Mouse (Mus musculus) skeletal muscle tissue, adult 2 months (tissue): Measurements from ENCODE around the gene Ttc30b.
"Not testable (repeated sequence)": the region's sequence is repeated elsewhere in the genome, so short reads cannot be mapped to it uniquely, and the experiment has no call there.

ENCODE experiments used
- DNase-seq: peaks from one replicate; pipeline ENCODE4 v3.0.0-alpha.2; 2012; ENCODE audit warnings: low read depth, low spot score

Gene Ttc30b

DNA sequence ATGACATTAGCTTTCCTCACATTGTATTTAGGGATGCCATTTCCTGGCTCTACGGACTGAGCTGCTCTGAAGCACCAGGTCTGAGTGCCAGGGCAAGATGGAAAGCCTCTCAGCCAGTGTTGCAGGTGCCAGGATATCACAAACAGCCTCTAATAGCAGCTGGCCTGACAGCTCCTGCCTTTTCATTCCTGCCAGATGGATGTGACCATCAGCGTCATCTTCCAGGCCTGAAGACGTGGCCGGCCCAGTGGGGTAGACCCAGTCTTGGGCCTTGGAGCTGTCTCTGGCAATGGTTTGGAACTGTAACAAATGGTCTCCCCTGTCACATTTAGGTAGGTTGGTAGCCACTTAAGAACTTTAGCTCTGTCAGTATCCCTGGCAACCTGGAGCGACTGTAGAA is 14.9 kb upstream of the Ttc30b start:
- DNase-seq: no peak

DNA sequence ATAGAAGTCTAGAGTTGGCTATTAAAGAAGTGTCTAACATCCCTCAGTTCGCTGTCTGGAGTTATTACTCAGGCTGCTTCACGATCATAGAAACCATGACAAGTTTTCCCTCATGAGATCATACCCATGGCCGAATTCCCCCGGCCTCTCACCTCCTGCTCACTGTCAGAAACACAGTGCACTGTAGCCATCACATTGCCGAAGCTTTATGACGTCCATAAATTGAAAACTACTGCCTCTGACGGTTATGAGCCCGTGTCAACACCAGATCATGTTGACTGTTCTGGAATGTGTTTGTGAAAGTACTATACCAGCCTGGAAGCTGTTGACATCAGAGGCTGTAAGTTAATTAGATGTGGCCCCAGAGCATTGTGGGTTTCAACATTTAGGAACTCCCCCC is 12.3 kb upstream of the Ttc30b start:
- no peak for DNase-seq

DNA sequence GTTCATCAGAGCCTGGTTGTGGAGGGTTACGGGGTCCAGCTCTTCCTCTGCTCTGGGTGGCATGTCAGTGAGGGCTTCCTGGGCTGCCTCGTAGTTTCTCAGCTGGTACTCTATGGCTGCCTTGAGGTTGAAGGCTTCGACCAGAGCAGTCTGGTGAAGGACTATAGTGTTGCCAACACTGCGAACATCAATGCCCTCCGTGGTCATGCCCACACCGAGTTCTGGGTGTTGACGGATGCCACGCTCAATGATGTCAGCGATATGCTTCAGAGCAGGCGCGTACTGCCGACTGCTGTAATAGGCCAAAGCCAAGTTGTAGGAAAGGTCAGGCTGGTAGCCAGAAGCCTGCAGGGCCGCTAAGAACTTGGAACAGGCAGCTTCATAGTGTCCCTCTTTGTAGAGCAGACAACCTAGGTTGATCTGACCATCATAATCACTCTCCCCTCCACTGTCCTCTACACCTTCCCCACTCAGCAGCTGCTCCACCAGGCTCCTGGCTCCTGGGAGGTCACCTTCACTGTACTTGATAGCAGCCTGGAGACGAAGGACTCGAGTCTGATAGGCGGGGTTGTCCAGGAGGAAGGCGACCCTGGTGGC is 767 bp downstream of the Ttc30b start:
- not testable (repeated sequence) for DNase-seq

DNA sequence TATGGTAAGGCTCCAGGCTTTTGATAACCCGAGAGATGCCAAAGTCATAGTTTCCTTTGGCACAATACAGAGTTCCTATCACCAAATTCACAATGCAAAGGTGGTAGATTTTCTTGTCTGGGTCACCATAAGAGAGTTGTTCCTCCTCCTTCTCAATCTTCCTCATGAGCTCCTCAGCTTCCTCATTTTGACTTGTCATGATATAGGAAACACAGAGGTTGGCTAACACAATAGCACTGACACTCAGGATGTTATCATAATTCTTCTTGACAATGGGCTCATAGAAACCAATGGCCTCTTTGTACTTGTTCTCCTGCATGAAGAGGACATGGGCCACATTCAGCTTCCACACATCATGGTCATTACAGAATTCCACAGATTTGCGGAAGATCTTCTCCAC is 1.7 kb downstream of the Ttc30b start:
- not testable (repeated sequence) for DNase-seq

DNA sequence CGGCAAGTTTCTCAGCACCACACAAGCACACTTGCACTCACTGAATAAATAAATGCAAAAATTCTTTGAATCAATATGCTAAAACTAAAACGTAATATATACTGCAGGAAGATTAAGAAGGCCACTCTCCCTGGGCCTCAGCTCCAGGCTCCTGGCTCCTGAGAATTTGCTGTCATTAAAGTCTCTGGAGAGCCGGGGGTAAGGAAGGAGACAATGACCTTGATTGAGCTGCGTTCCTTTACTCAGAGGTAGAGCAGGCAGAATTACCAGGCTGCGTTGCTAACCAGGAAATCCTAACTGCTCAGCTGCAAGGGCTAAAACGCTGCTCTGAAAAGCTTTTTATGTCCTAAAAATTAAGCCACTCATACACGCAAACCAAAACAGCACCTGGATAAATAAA is 4.8 kb downstream of the Ttc30b start:
- DNase-seq: no peak

DNA sequence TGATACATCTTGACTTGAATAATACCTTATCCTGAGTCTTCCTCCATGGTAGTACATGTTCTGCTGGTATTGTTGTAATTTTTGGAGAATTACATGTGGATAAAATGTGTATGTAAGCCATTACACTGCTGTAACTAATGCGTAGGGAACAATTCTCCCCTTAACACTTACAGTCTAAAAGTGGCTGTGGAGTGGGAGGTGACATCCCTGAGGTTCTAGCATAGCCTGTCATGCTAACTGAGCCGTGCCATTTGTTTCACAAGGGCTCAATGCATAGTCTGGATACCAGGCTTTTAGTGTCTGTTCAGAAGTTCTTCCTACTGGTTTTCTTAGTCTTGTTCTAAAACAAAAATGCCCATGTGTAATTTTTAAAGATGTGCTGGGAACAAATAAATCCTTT is 7.4 kb downstream of the Ttc30b start:
- no peak for DNase-seq

DNA sequence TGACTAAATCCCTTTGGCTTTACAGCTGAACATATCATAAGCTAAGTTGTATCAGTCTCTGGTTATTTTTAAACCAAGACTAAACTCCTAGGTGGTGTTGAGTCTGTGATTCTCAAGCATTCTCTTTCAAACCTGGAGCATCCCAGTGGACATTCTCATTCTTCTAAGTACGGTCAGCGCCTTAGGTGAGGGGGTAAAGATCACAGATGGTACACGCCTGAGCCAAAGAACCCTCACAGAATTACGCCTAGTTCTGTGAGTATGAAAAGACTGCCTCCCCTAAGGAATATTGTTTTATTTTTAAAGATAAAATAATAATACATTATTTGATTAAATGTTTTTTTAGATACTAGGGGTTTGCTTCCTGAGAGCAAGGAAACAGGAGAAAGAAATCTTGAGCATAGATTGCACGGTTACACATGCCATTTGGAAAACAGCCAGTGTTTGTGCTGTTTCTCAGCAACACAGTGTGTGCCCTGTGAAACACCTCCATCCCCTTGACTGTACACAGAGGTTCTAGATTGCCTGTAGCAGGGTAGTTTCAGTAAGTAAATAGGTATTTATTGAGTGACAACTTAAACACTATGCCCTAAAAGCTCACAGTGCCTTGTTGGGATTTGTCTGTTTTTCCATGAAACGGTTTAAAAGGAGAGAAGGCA is 8.5 kb downstream of the Ttc30b start:
- DNase-seq: no peak

DNA sequence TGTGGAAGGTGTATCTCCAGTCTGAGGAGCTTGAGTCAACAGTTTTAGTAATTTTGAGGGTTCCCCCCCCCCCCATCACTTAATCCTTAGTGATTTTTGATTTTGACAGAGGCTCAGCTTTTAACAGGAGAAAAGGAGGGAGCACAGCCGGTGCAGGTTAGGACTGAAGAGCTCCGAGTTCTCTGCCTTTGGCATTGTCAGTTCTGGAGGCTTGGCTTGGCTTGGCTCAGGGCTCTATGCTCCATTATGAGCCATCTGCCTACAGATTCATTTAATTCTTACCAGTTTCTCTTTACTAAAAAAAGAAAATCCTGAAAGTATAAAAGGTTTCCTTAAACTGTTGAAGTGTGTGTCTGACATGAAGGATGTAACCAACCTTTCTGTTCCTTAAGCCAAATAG is 9.2 kb downstream of the Ttc30b start:
- DNase-seq: no peak

DNA sequence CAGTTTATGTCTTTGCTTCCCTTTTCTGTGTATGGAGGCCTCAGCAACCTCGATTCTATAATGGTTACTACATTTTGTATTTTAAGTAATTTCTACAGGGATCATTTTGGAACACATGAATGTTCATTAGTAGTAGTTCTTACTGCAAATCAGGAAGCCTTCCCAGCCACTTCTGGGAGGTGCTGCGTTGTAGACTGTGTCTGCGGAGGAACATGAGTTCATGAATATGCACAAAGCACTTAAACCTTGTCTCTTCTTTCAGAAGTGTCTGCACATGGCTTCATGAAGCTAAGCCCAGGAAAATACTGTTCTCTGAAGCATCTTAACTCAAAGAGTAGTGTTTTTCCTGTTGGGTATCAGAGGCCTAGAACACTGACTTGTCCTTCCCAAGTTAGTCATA is 10.4 kb downstream of the Ttc30b start:
- no peak for DNase-seq

DNA sequence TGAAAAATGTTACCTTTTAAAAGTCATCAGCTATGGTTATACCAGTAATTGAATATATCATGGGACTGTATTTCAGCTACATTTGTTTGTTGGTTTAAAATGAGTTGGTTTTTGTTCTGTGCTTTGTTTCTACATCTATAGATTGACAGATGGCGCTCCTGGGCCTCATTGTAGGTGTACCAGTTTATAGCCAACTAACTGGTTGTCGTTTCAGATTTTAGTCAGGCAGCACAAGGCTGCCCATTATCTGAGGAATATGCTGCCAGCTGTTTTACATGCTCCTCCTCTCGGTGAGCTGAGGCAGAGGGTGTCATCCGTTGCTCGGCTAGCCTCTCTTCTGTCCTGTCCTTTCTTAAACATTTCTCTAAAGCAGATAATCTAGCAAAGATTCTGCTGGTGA is 12.3 kb downstream of the Ttc30b start:
- DNase-seq: no peak

DNA sequence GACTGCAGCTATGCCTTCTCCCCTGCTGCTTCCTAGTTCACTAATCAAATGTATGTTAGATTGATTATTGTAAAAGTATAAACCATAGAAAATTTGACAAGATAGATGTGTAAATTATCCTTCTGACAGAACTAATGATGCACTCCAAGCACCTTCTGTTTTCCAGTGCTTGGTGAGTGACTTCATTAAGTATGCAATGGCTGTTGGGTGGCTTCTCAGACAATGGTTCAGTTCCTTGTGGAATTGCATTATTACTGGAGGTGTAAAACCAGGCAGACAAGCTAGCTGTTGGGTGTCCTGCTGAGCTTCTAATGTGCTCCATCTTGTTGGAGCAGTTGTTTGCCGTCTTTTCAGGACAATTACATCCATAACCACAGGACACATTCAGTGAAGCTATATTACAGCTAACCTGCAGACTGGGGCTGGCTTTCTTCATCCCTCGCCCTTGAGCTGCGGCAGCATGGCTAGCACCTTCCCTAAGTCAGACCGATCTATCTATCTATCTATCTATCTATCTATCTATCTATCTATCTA is 14.5 kb downstream of the Ttc30b start:
- no peak for DNase-seq

DNA sequence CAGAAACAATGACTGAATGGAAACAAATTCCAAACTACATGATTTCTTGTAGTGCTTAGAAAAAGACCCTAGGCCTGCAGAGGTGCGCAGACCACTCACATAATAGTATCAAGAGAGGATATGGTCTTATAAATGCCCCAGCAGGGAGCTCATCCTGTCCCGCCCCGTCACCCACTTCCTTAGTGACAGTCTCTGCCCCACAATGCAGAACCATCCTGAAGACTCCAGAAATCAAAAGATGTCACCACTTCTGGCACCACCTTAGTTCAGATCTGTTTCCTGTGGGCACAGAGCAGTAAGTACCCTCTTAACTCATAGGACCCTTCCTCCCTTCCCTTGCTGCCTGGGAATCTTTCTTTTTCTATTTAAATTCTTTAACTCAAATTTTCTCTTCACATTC is 23.3 kb downstream of the Ttc30b start:
- DNase-seq: no peak

DNA sequence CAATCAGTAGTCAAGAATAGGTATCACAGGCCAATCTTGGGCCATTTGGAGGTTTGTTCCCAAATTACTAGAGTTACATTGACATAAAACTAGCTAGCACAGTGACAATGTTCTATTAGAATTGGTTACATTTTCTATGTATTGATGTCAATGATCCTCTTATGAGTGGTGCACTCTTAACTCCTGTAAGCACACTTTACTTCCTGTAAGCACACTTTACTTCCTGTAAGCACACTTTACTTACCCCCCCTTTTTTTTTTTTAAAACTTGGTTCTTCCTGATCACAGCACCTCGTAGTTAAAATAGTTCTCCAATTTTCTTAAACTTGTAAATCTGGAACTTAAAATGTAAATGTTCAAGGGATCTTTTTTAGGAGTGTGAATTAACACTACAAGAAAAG is 31.2 kb downstream of the Ttc30b start:
- no peak for DNase-seq

DNA sequence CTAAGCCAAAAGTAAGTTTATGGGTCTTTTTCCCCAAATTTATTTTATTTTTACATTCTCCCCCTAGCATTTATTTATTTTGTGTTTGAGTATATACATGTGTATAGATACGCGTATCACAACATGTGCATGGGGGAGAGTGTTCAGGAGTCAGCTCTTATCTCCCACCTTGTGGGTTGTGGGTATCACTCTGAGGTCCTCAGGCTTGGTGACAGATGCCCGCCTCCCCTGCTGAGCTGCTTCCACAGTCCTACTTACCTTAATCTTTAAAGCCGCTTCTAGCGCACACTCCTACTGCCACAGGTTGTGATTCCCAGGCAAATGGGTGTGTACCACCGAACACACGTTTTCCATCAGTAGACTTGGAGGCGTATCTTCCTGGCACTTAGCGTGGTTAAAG is 36.5 kb downstream of the Ttc30b start:
- no peak for DNase-seq

DNA sequence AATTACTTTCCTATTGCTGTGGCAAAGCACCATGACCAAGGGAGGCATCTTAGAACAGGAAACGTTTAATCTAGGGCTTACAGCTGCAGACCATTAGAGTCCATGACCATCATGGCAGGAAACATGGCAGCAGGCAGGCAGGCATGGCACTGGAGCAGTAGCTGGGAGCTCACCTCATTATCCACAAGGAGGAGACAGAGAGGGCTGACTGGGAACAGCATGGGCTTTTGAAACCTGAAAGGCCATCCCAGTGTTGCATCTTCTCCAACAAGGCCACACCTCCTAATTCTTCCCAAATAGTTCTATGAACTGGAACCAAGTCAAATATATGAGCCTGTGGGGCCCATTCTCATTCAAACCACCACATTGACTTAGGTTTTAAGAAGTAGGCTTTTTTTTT is 38.1 kb downstream of the Ttc30b start:
- no peak for DNase-seq

DNA sequence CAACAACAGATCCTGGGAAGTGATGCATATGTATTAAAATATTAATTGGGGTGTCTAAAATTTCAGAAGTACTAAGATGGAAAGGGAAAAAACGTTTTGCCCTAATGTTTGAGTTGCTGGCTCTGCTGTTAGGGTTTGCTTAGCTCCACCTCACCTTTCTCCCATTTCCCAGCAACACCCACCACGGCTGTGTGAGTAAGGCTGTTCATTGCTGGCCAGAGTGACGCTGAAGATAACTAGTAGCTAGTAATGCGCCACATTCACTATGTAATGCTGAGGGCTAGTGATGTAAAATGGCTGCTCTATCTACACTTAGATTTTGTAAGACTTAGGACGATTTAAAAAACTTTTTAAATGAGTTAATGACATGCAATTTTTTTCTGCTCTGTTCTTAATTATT is 42.7 kb downstream of the Ttc30b start:
- no peak for DNase-seq

DNA sequence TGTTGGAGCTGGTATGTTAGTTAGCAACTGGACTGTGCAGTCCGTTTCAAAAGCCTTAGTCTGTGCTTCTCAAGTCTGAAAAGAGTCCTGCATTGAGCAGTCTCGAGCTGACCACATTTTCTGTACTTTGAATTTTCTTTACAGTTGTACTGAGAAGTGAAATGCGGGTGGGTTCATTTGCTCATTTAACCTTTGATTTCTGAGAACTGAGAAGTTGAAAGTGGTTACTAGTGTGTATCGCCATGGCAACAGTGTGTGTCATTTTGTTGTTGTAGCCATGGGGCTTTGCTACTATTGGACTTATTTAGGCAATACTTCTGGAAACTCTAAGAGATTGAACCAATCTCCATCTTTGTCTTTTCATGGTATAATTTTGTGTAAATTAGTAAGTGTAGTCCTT is 46.4 kb downstream of the Ttc30b start:
- no peak for DNase-seq
